Mouse (Mus musculus) myocyte (in vitro differentiated cells): Measurements from ENCODE around the gene Zfpm1. TPM values are rescaled to one million over a fixed set of nuclear protein-coding genes. Genes with fewer than 3 reads are reported as not detected.

ENCODE experiments used
- H3K27me3 ChIP-seq: one replicate; pipeline ENCODE4 v1.6.1; 2011; ENCODE audit not compliant: control insufficient read depth, insufficient read depth, insufficient read length
- H3K36me3 ChIP-seq: one replicate; pipeline ENCODE4 v1.6.1; 2011; ENCODE audit not compliant: control insufficient read depth, insufficient read depth
- H3K4me2 ChIP-seq: one replicate; pipeline ENCODE4 v1.6.1; 2011; ENCODE audit warnings: low read depth, control low read depth
- H3K4me3 ChIP-seq: one replicate; pipeline ENCODE4 v1.5.1; 2011; ENCODE audit warnings: mild to moderate bottlenecking, control low read depth, moderate library complexity
- H3K79me2 ChIP-seq: one replicate; pipeline ENCODE4 v1.6.1; 2011; ENCODE audit not compliant: control insufficient read depth, insufficient read depth
- H3ac ChIP-seq: one replicate; pipeline ENCODE4 v1.6.1; 2011; ENCODE audit not compliant: control insufficient read depth, insufficient read length
- CEBPB ChIP-seq: IDR thresholded peaks from 2 replicates; pipeline ENCODE4 v1.6.1; 2011; ENCODE audit warnings: mild to moderate bottlenecking, moderate library complexity; ENCODE audit not compliant: poor library complexity, insufficient read depth, severe bottlenecking
- E2F4 ChIP-seq: IDR thresholded peaks from one replicate; pipeline ENCODE4 v1.6.1; 2011; ENCODE audit warnings: mild to moderate bottlenecking, control low read depth, moderate library complexity; ENCODE audit not compliant: insufficient read depth
- MAX ChIP-seq: IDR thresholded peaks from one replicate; pipeline ENCODE4 v1.6.1; 2011; ENCODE audit warnings: low read depth, mild to moderate bottlenecking, control low read depth
- MYOD1 ChIP-seq, 3 experiments: IDR thresholded peaks; one replicate each; pipeline ENCODE4 v1.6.1; 2011; ENCODE audit warnings: control low read depth in 2 of 3, low read depth in 2 of 3, mild to moderate bottlenecking in 2 of 3, moderate library complexity in 1 of 3; ENCODE audit not compliant: insufficient read length in 2 of 3, control insufficient read depth in 1 of 3
- MYOG ChIP-seq, 3 experiments: IDR thresholded peaks; one replicate each; pipeline ENCODE4 v1.6.1; 2011; ENCODE audit warnings: control low read depth in 2 of 3, low read depth in 2 of 3, mild to moderate bottlenecking in 2 of 3; ENCODE audit not compliant: insufficient read length in 2 of 3, control insufficient read depth in 1 of 3, insufficient read depth in 1 of 3
- POLR2A ChIP-seq: IDR thresholded peaks from one replicate; pipeline ENCODE4 v1.6.1; 2011; ENCODE audit warnings: low read depth, mild to moderate bottlenecking, control low read depth, moderate library complexity; ENCODE audit not compliant: insufficient read length
- POLR2AphosphoS2 ChIP-seq: IDR thresholded peaks from one replicate; pipeline ENCODE4 v1.6.1; 2011; ENCODE audit warnings: low read depth, control low read depth; ENCODE audit not compliant: insufficient read length
- REST ChIP-seq: IDR thresholded peaks from one replicate; pipeline ENCODE4 v1.6.1; 2011; ENCODE audit warnings: mild to moderate bottlenecking, control low read depth, moderate library complexity; ENCODE audit not compliant: insufficient read depth, insufficient read length
- SRF ChIP-seq: IDR thresholded peaks from one replicate; pipeline ENCODE4 v1.6.1; 2011; ENCODE audit warnings: low read depth; ENCODE audit not compliant: control insufficient read depth, insufficient read length
- TCF12 ChIP-seq: IDR thresholded peaks from one replicate; pipeline ENCODE4 v1.6.1; 2011; ENCODE audit warnings: mild to moderate bottlenecking, control low read depth; ENCODE audit not compliant: poor library complexity, insufficient read depth, severe bottlenecking
- TCF3 ChIP-seq: IDR thresholded peaks from one replicate; pipeline ENCODE4 v1.6.1; 2011; ENCODE audit warnings: low read depth, control low read depth; ENCODE audit not compliant: insufficient read length
- USF1 ChIP-seq: IDR thresholded peaks from one replicate; pipeline ENCODE4 v1.6.1; 2011; ENCODE audit warnings: low read depth, mild to moderate bottlenecking, control low read depth, moderate library complexity
- polyA plus RNA-seq: library from polyadenylated mRNA; unstranded; fragments of >200 nt; fragmentation: generic; extraction: Trizol; gene quantifications from one replicate; pipeline ENCODE4 v1.2.1, GENCODE M21; 2012; ENCODE audit warnings: missing spikeins

Gene Zfpm1
- polyA plus RNA-seq, 1 experiment: 22.6 TPM

GRCm38 (mm10) chr8:122287742-122288141 lies 5.8 kb downstream of the Zfpm1 start:
- H3K4me3 ChIP-seq: no peak overlapping the region
- peaks cover 10% of the 10 kb centered on the region for H3K79me2 ChIP-seq
- H3K4me2 ChIP-seq: no peak overlapping the region
- no peaks in the 10 kb centered on the region for H3K36me3 ChIP-seq
- TF ChIP-seq POLR2AphosphoS2 (no peak), CEBPB (no peak), POLR2A (no peak), USF1 (no peak), MYOD1 (IDR thresholded peaks at IDR 0.05; ENCODE audit: control insufficient read depth in 1 of 3, insufficient read length in 2 of 3, low read depth in 2 of 3) (peak in 1 of 3 experiments; percentile 37), MAX (no peak)
- no peak overlapping the region for H3ac ChIP-seq
- H3K27me3 ChIP-seq: no peaks in the 10 kb centered on the region

- Histone ChIP-seq H3K4me2 (no peak overlapping the region), H3K79me2 (peaks cover 8% of the 10 kb centered on the region), H3K4me3 (no peak overlapping the region), H3ac (no peak overlapping the region), H3K27me3 (no peaks in the 10 kb centered on the region), H3K36me3 (no peaks in the 10 kb centered on the region)
- TF ChIP-seq E2F4 (no peak), TCF3 (no peak), TCF12 (no peak), MYOG (IDR thresholded peaks at IDR 0.05; ENCODE audit: control insufficient read depth in 1 of 3, insufficient read depth in 1 of 3, insufficient read length in 2 of 3, low read depth in 2 of 3) (no peak)
Observed at GRCm38 (mm10) chr8:122288344-122288743, 6.4 kb downstream of the Zfpm1 start.

GRCm38 (mm10) chr8:122291075-122291474 lies 9.1 kb downstream of the Zfpm1 start:
- Histone ChIP-seq H3K4me3 (no peak overlapping the region), H3ac (no peak overlapping the region), H3K4me2 (no peak overlapping the region), H3K79me2 (peaks cover 8% of the 10 kb centered on the region), H3K27me3 (no peaks in the 10 kb centered on the region), H3K36me3 (no peaks in the 10 kb centered on the region)
- TF ChIP-seq SRF: no peak
- no peak for TF ChIP-seq POLR2AphosphoS2
- no peak for TF ChIP-seq TCF3
- no peak for TF ChIP-seq REST
- no peak for TF ChIP-seq MYOD1 (IDR thresholded peaks at IDR 0.05; ENCODE audit: control insufficient read depth in 1 of 3, insufficient read length in 2 of 3, low read depth in 2 of 3)
- no peak for TF ChIP-seq CEBPB
- no peak for TF ChIP-seq POLR2A
- no peak for TF ChIP-seq MAX
- no peak for TF ChIP-seq MYOG (IDR thresholded peaks at IDR 0.05; ENCODE audit: control insufficient read depth in 1 of 3, insufficient read depth in 1 of 3, insufficient read length in 2 of 3, low read depth in 2 of 3)

- Histone ChIP-seq H3K27me3 (no peaks in the 10 kb centered on the region), H3K79me2 (peaks cover 8% of the 10 kb centered on the region), H3K4me2 (no peak overlapping the region), H3K36me3 (no peaks in the 10 kb centered on the region), H3K4me3 (no peak overlapping the region), H3ac (no peak overlapping the region)
- TF ChIP-seq POLR2A (no peak), SRF (no peak), TCF3 (no peak), MYOG (IDR thresholded peaks at IDR 0.05; ENCODE audit: control insufficient read depth in 1 of 3, insufficient read depth in 1 of 3, insufficient read length in 2 of 3, low read depth in 2 of 3) (no peak), MAX (no peak), TCF12 (no peak), CEBPB (no peak), POLR2AphosphoS2 (no peak), E2F4 (no peak), USF1 (no peak), REST (no peak), MYOD1 (IDR thresholded peaks at IDR 0.05; ENCODE audit: control insufficient read depth in 1 of 3, insufficient read length in 2 of 3, low read depth in 2 of 3) (no peak)
Observed at GRCm38 (mm10) chr8:122291549-122291948, 9.6 kb downstream of the Zfpm1 start.

- Histone ChIP-seq H3K27me3 (no peaks in the 10 kb centered on the region), H3K4me2 (no peak overlapping the region), H3K36me3 (no peaks in the 10 kb centered on the region), H3K79me2 (peaks cover 5% of the 10 kb centered on the region), H3ac (no peak overlapping the region), H3K4me3 (no peak overlapping the region)
- no peak for TF ChIP-seq POLR2AphosphoS2
- no peak for TF ChIP-seq TCF3
- no peak for TF ChIP-seq MAX
- no peak for TF ChIP-seq TCF12
- TF ChIP-seq REST: no peak
- TF ChIP-seq POLR2A: no peak
- TF ChIP-seq CEBPB: no peak
Observed at GRCm38 (mm10) chr8:122293484-122293883, 11.5 kb downstream of the Zfpm1 start.

GRCm38 (mm10) chr8:122294273-122294683 lies 12.3 kb downstream of the Zfpm1 start:
- Histone ChIP-seq H3K4me2 (peak overlapping the region; percentile 51), H3K27me3 (no peaks in the 10 kb centered on the region), H3K79me2 (peaks cover 5% of the 10 kb centered on the region), H3ac (no peak overlapping the region), H3K4me3 (no peak overlapping the region), H3K36me3 (no peaks in the 10 kb centered on the region)
- TF ChIP-seq MAX (no peak), USF1 (no peak), SRF (no peak), POLR2AphosphoS2 (no peak), TCF12 (no peak), TCF3 (no peak), CEBPB (no peak), MYOG (IDR thresholded peaks at IDR 0.05; ENCODE audit: control insufficient read depth in 1 of 3, insufficient read depth in 1 of 3, insufficient read length in 2 of 3, low read depth in 2 of 3) (no peak), POLR2A (no peak), MYOD1 (IDR thresholded peaks at IDR 0.05; ENCODE audit: control insufficient read depth in 1 of 3, insufficient read length in 2 of 3, low read depth in 2 of 3) (no peak), E2F4 (no peak), REST (no peak)
